Mouse (Mus musculus) liver, postnatal 0 days (tissue): ENCODE data around the gene Rspo1. TPM values are rescaled to one million over a fixed set of nuclear protein-coding genes. Genes with fewer than 3 reads are reported as not detected.

ENCODE experiments used
- ATAC-seq: fragments of 200-750 bp; cut with Nextera tagmentation; 2 replicates; pipeline ENCODE4 v1.8.0; 2017; ENCODE audit warnings: mild to moderate bottlenecking, moderate library complexity
- DNase-seq: peaks from one replicate; pipeline ENCODE4 v3.0.0-alpha.2; 2016
- H3K27ac ChIP-seq: fragments of 300-500 bp; sonication (generic); 2 replicates; pipeline ENCODE4 v1.5.1; 2014; ENCODE audit warnings: antibody characterized with exemption, moderate library complexity, mild to moderate bottlenecking, low read depth
- H3K27me3 ChIP-seq: fragments of 300-500 bp; sonication (generic); 2 replicates; pipeline ENCODE4 v1.6.1; 2014; ENCODE audit warnings: low read length, control low read depth, mixed read lengths; ENCODE audit not compliant: insufficient read depth
- H3K36me3 ChIP-seq: fragments of 300-500 bp; sonication (generic); replicated peaks from 2 replicates; pipeline ENCODE4 v1.6.1; 2014; ENCODE audit warnings: mild to moderate bottlenecking, control low read depth, low read length, moderate library complexity, mixed read lengths; ENCODE audit not compliant: insufficient read depth
- H3K4me1 ChIP-seq: fragments of 300-500 bp; sonication (generic); 2 replicates; pipeline ENCODE4 v1.6.1; 2014; ENCODE audit warnings: antibody characterized with exemption, mild to moderate bottlenecking, control low read depth; ENCODE audit not compliant: insufficient read depth
- H3K4me2 ChIP-seq: fragments of 300-500 bp; sonication (generic); 2 replicates; pipeline ENCODE4 v1.6.1; 2014; ENCODE audit warnings: low read depth, mild to moderate bottlenecking, low read length, moderate library complexity, mixed read lengths
- H3K4me3 ChIP-seq: fragments of 300-500 bp; sonication (generic); 2 replicates; pipeline ENCODE4 v1.5.1; 2014; ENCODE audit warnings: low read depth, low read length
- H3K9ac ChIP-seq: fragments of 300-500 bp; sonication (generic); replicated peaks from 2 replicates; pipeline ENCODE4 v1.6.1; 2014; ENCODE audit warnings: mild to moderate bottlenecking, moderate library complexity
- H3K9me3 ChIP-seq: fragments of 300-500 bp; sonication (generic); 2 replicates; pipeline ENCODE4 v1.6.1; 2016; ENCODE audit warnings: mild to moderate bottlenecking, control low read depth, low read length, mixed read lengths
- CTCF ChIP-seq: sonication (generic); IDR thresholded peaks from 2 replicates; pipeline ENCODE4 v1.5.1; 2016; ENCODE audit warnings: antibody characterized with exemption, low read depth
- EP300 ChIP-seq: IDR thresholded peaks from 2 replicates; pipeline ENCODE4 v1.6.1; 2016; ENCODE audit warnings: antibody characterized with exemption, low read depth, mild to moderate bottlenecking
- WGBS: fragments of 180-500 bp; shearing (Covaris S2); extraction: QIAGEN DNeasy Blood & Tissue Kit; methylation state at CpG from one replicate; pipeline ENCODE4 v1.1.7; 2014; ENCODE audit not compliant: insufficient replicate concordance; 5-methylcytosine and 5-hydroxymethylcytosine counted together
- polyA plus RNA-seq: library from polyadenylated mRNA; unstranded; fragments of >200 nt; fragmentation: Nextera tagmentation; extraction: Ambion mirVana; gene quantifications from 2 replicates; pipeline ENCODE4 v1.2.1, GENCODE M21; 2015

Rspo1 gene
- polyA plus RNA-seq, 1 experiment from 2014 or later, result 0.41 TPM

DNA sequence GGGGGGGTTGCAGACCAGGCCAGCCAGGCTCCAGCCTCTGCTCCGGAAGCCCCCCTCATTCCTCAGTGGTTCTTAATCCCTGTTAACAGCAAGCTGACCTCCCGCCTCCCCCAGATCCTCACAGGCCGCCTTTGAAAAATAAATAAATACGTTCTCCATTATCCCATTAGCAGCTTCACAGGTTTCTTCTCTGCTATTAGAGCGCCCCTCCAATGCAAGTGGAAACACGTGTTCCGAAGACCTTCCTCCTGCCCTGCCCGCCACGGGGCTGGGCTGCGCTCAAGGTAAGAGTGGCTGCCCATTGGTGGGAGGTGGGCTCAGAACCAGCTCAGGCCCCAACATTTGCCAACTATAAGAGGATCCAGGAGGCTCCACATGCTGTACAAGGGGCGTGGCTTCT, 23.7 kb upstream of the Rspo1 start:
- ATAC-seq (no peak), DNase-seq (no peak)
- TF ChIP-seq CTCF (no peak), EP300 (no peak)
- 55% methylated on average over 11 of the region's 11 CpGs for WGBS
- Histone ChIP-seq H3K4me1 (no peaks in the 10 kb centered on the region), H3K27ac (no peak overlapping the region), H3K27me3 (no peaks in the 10 kb centered on the region), H3K4me3 (no peak overlapping the region), H3K36me3 (no peaks in the 10 kb centered on the region), H3K9ac (no peak overlapping the region), H3K9me3 (no peaks in the 10 kb centered on the region), H3K4me2 (no peak overlapping the region)

DNA sequence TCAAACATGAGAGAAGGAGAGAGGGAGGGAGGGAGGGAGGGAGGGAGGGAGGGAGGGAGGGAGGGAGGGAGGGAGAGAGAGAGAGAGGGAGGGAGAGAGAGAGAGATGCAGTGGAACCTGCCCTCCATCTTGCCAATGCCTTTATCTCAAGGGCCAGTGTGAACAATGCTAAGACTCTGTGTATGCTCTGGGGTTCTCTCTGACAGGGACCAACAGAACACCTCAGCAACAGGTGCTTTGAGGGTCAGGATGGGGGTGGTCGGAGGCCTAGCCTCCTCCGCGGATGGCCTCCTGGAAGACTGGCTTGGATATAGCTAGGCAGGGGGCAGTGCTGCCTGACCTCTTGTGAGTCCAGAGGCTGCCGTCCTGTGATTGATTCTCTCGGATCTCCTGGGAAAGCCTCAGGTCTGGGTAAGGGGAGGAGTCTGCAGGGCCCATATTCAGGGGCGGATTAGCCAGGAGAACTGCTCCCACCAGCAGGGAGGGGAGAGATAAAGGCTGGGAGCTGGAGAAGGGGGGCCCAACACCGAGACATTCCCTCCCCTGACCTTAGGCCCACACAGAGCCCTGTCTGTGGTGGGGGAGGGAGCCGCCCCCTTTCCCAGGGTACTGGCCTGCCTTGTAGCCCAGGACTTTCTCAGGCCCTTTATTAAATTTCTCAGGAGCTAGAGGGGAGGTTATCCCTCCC, 21.2 kb upstream of the Rspo1 start:
- DNase-seq (no peak), ATAC-seq (no peak)
- Histone ChIP-seq H3K4me1 (no peaks in the 10 kb centered on the region), H3K9me3 (no peaks in the 10 kb centered on the region), H3K27me3 (no peaks in the 10 kb centered on the region), H3K27ac (no peak overlapping the region), H3K9ac (no peak overlapping the region), H3K4me2 (no peak overlapping the region), H3K36me3 (no peaks in the 10 kb centered on the region), H3K4me3 (no peak overlapping the region)
- WGBS, result 42% methylated on average over 8 of the region's 8 CpGs
- TF ChIP-seq EP300, result no peak
- no peak for TF ChIP-seq CTCF

DNA sequence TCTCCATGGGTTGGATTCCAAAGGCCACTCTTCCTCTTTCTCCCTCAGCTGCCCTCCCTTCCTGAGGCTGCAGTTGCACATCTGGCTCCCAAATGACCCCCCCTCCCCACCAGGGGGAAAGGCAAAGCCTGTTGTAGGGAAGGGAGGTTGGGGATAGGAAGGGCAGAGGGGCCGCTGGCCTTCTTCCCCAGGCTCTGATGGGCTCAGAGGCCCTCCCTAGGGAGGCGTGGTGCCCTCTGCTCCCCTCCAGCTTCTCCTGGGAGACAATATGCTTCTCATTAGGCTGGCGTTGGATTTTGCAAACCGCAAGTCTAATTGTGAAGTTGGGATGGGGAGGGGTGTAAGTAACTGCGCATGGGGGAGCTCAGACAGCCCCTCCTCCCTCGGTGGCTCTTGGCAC, 17.5 kb upstream of the Rspo1 start:
- no peak for TF ChIP-seq CTCF
- no peak for TF ChIP-seq EP300
- no peaks in the 10 kb centered on the region for H3K27me3 ChIP-seq
- no peak overlapping the region for H3K9ac ChIP-seq
- no peak for ATAC-seq
- H3K9me3 ChIP-seq, result no peaks in the 10 kb centered on the region
- H3K27ac ChIP-seq, result no peak overlapping the region
- WGBS, result 60% methylated on average over 6 of the region's 6 CpGs
- DNase-seq, result no peak
- H3K4me3 ChIP-seq, result no peak overlapping the region
- H3K4me2 ChIP-seq, result no peak overlapping the region
- no peaks in the 10 kb centered on the region for H3K4me1 ChIP-seq
- H3K36me3 ChIP-seq, result no peaks in the 10 kb centered on the region

DNA sequence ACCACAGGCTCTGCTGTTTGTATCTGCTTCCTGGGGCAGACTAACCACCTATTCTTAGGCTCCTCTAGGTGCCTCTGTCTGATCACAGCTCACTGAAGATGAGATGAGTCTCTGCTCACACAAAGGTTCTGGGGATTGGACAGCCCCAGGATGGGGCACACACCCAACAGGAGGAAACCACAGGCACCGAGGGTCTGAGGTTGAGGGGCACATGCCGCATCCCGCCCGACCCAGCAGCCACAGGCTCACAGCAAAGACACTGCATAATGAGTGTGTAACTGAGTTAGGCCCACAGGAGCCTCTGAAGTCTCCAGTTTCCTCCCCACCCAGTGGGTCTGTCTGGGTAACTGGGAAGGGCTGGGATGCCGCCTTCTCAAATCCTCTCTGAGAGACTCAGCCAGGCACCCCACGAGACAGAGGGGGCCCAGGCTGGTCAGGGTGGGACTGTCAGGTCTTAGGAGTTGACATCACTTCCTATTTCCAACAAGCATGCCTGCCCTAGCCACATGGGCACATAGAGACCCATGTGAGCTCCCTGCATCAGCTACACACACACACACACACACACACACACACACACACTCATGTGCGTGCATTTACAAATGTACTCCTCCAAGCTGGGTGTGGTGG, 16.9 kb upstream of the Rspo1 start:
- no peaks in the 10 kb centered on the region for H3K27me3 ChIP-seq
- TF ChIP-seq CTCF (no peak), EP300 (no peak)
- H3K4me1 ChIP-seq, result no peaks in the 10 kb centered on the region
- H3K9ac ChIP-seq, result no peak overlapping the region
- ATAC-seq, result no peak
- H3K27ac ChIP-seq, result no peak overlapping the region
- 58% methylated on average over 7 of the region's 7 CpGs for WGBS
- H3K36me3 ChIP-seq, result no peaks in the 10 kb centered on the region
- H3K4me3 ChIP-seq, result no peak overlapping the region
- no peaks in the 10 kb centered on the region for H3K9me3 ChIP-seq
- DNase-seq, result no peak
- no peak overlapping the region for H3K4me2 ChIP-seq

DNA sequence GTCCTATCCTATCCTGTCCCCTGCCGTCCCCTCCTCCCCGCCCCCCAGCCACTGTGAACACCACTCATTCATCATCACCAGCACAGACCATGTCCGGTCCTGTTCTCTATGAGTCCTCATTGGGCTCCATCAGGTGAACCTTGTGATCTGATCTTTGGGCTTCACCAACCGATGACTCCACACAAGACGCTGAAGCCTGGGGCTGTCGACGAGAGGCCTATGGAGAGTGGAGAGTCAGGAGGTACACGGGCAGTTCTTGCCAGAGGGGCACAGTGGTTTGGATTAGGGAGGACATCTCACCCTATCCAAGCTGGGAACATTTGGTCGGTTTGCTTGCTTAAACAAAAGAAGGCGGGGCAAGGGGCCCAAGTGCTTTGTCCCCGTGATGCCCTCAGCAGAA, 16.0 kb upstream of the Rspo1 start:
- no peak overlapping the region for H3K27ac ChIP-seq
- H3K4me1 ChIP-seq, result no peaks in the 10 kb centered on the region
- no peak overlapping the region for H3K9ac ChIP-seq
- DNase-seq, result no peak
- TF ChIP-seq CTCF (no peak), EP300 (no peak)
- H3K36me3 ChIP-seq, result no peaks in the 10 kb centered on the region
- ATAC-seq, result no peak
- H3K9me3 ChIP-seq, result no peaks in the 10 kb centered on the region
- 63% methylated on average over 11 of the region's 11 CpGs for WGBS
- H3K4me2 ChIP-seq, result no peak overlapping the region
- H3K4me3 ChIP-seq, result no peak overlapping the region
- H3K27me3 ChIP-seq, result no peaks in the 10 kb centered on the region

DNA sequence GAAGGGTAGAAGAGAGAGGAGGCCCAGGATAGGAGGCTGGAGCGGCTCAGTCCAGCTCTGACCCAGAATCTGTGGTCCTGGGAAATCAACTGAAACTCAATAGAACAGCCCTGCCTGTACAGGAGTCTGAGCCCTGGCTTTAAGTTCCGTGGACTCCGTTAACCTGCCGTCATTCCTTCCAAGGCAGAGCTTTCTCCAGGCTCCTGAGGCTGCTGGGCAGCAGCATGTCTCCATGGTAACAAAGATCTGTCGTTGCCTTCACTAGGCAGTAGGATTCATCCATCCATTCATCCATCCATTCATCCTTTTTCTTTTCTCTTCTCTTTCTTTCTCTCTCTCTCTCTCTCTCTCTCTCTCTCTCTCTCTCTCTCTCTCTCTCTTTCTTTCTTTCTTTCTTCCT, 15.6 kb upstream of the Rspo1 start:
- H3K27me3 ChIP-seq, result no peaks in the 10 kb centered on the region
- H3K9me3 ChIP-seq, result no peaks in the 10 kb centered on the region
- ATAC-seq (no peak), DNase-seq (no peak)
- no peak overlapping the region for H3K27ac ChIP-seq
- TF ChIP-seq EP300, result no peak
- no peak for TF ChIP-seq CTCF
- no peaks in the 10 kb centered on the region for H3K4me1 ChIP-seq
- no peak overlapping the region for H3K9ac ChIP-seq
- H3K4me3 ChIP-seq, result no peak overlapping the region
- no peaks in the 10 kb centered on the region for H3K36me3 ChIP-seq
- 58% methylated on average over 5 of the region's 5 CpGs for WGBS
- no peak overlapping the region for H3K4me2 ChIP-seq
